Mouse (Mus musculus): ENCODE results near the gene Kdm4a.

DNA sequence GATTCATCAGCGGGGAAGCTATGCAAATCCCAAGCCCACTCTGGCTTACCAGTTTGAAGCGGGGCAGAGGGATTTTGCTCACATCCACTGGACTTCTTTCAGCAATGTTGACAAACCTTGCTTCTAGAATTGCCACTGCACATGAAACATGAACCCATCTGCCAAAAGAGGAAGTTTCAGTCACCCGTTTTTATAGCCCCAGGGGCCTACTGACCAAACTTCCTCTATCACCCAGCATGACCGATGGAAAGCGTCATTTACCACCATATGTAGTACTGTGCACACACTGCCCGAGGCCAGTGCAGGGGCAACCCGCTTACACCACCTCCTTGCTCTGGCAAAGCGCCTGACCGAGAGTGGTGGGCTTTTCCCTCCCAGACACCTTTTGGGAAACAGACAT is 35.5 kb downstream of the Kdm4a start:
- no peak for TF ChIP-seq CTCF (IDR thresholded peaks at IDR 0.05)
- no peak for TF ChIP-seq EP300 (IDR thresholded peaks at IDR 0.05)
